Mouse (Mus musculus) bone marrow, adult 2 months (tissue): Measurements from ENCODE around the gene Alk. TPM values are rescaled to one million over a fixed set of nuclear protein-coding genes. Genes with fewer than 3 reads are reported as not detected.

ENCODE experiments used
- H3K27ac ChIP-seq: fragments of 200-500 bp; 2 replicates; pipeline ENCODE4 v1.5.1; 2012; ENCODE audit warnings: low read depth, mild to moderate bottlenecking, control low read depth, inconsistent platforms, low read length; ENCODE audit not compliant: control insufficient read depth, poor library complexity, insufficient read depth
- H3K4me1 ChIP-seq: fragments of 200-500 bp; 2 replicates; pipeline ENCODE4 v1.6.1; 2011; ENCODE audit warnings: low read length; ENCODE audit not compliant: control insufficient read depth, insufficient read depth
- H3K4me3 ChIP-seq: fragments of 200-500 bp; replicated peaks from 2 replicates; pipeline ENCODE3; 2011; ENCODE audit warnings: mild to moderate bottlenecking, low read depth, low read length, control low read depth; ENCODE audit not compliant: control insufficient read depth
- CTCF ChIP-seq: fragments of 200-500 bp; IDR thresholded peaks from 2 replicates; pipeline ENCODE4 v1.5.1; 2011; ENCODE audit warnings: low read length, control low read depth; ENCODE audit not compliant: control insufficient read depth, insufficient read depth
- POLR2A ChIP-seq: fragments of 200-500 bp; IDR thresholded peaks from 2 replicates; pipeline ENCODE4 v1.6.1; 2011; ENCODE audit warnings: low read depth, mild to moderate bottlenecking, control low read depth, low read length, borderline replicate concordance; ENCODE audit not compliant: control insufficient read depth
- WGBS: fragments of 180-500 bp; shearing (Covaris S2); methylation state at CpG from one replicate; pipeline ENCODE4 v1.1.7; 2018; 5-methylcytosine and 5-hydroxymethylcytosine counted together
- polyA plus RNA-seq: library from polyadenylated mRNA; stranded (reverse); fragments of >200 nt; gene quantifications from 2 replicates; pipeline ENCODE4 v1.2.4, GENCODE M21; 2011; ENCODE audit warnings: low replicate concordance; ENCODE audit not compliant: missing spikeins, insufficient read depth, insufficient read length

Gene Alk
- polyA plus RNA-seq, 1 experiment, result not detected

- TF ChIP-seq POLR2A (no peak), CTCF (no peak)
- Histone ChIP-seq H3K27ac (no peak overlapping the region), H3K4me3 (no peak overlapping the region), H3K4me1 (peaks cover 2% of the 10 kb centered on the region; the same call in 1 of the 2 replicates)
- 88% methylated on average over 9 of the region's 9 CpGs for WGBS
Measured at GRCm38 (mm10) chr17:72180200-72180599, 424.2 kb downstream of the Alk start.

GRCm38 (mm10) chr17:72179722-72180140 is 424.7 kb downstream of the Alk start:
- no peak overlapping the region for H3K4me3 ChIP-seq
- H3K27ac ChIP-seq, result no peak overlapping the region
- TF ChIP-seq POLR2A, result no peak
- TF ChIP-seq CTCF, result no peak
- 12% methylated on average over 14 of the region's 14 CpGs for WGBS
- H3K4me1 ChIP-seq, result peaks cover 2% of the 10 kb centered on the region; the same call in 1 of the 2 replicates

- TF ChIP-seq CTCF (no peak), POLR2A (no peak)
- no peak overlapping the region for H3K27ac ChIP-seq
- 89% methylated on average over 3 of the region's 3 CpGs for WGBS
- no peak overlapping the region for H3K4me3 ChIP-seq
- no peaks in the 10 kb centered on the region for H3K4me1 ChIP-seq
Measured at GRCm38 (mm10) chr17:72173778-72174177, 430.6 kb downstream of the Alk start.

GRCm38 (mm10) chr17:72168152-72168551 is 436.3 kb downstream of the Alk start:
- WGBS, result 72% methylated on average over 5 of the region's 5 CpGs
- no peak for TF ChIP-seq CTCF
- no peak for TF ChIP-seq POLR2A
- Histone ChIP-seq H3K27ac (no peak overlapping the region), H3K4me1 (no peaks in the 10 kb centered on the region), H3K4me3 (no peak overlapping the region)

GRCm38 (mm10) chr17:72158857-72159385 is 445.5 kb downstream of the Alk start:
- 9% methylated on average over 5 of the region's 5 CpGs for WGBS
- no peak overlapping the region for H3K4me3 ChIP-seq
- H3K4me1 ChIP-seq, result no peaks in the 10 kb centered on the region; the same call in 1 of the 2 replicates
- TF ChIP-seq CTCF (no peak), POLR2A (no peak)
- H3K27ac ChIP-seq, result no peak overlapping the region

- Histone ChIP-seq H3K4me1 (no peaks in the 10 kb centered on the region; the same call in 1 of the 2 replicates), H3K4me3 (no peak overlapping the region), H3K27ac (no peak overlapping the region)
- WGBS, result 45% methylated on average over 10 of the region's 10 CpGs
- TF ChIP-seq CTCF, result no peak
Measured at GRCm38 (mm10) chr17:72157830-72158629, 446.4 kb downstream of the Alk start.

DNA sequence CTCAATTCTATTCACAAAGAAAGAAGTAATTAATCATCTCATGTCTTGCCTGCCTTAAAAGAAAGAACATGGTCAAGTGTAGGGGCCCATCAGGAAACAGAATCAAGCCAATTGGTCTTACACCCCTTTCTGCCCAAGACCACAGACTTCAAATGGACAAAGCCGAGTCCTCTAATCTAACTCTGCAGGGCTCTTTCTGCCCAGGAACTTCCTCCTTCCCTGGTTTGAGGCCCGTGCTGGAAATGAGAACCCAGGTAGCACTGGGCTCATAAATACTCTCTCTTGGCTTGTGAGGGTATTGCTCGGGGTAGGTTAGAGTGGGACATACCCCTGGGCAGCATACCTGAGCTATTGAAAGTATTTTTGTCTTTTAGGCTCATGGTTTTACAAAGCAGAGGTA is 451.4 kb downstream of the Alk start:
- Histone ChIP-seq H3K4me3 (no peak overlapping the region), H3K27ac (no peak overlapping the region), H3K4me1 (no peaks in the 10 kb centered on the region; the same call in 1 of the 2 replicates)
- TF ChIP-seq CTCF, result no peak
- TF ChIP-seq POLR2A, result no peak
- 13% methylated on average over 3 of the region's 3 CpGs for WGBS

DNA sequence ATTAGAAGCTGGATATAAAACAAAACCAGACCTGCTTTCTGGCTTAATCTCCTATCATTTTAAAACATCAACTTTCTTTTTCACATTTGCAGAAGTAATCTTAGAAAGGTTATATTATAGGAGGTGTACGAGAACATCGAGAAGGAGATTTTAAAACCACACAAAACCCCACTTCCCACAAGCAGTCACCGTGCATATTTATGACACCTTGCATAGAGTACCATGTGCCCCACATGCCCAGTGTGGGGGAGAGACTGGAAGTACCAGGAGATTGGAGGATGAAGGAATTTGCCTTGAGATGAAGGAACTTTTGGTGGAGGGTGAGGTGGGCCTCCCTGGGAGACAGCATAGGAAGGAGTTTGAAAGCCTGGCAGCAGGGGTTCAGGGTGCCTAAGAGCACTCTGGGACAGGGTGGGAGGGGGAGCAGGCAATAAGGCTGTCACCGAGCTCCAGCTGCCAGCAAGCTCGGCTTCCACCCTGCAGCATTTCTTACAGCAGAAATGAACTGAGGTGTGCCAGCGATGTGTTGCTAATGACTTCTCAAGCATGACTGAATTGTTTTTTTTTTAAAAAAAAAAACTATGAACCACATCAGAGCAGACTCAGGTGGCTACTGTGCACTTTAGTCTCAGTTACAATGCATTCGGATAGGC is 459.4 kb downstream of the Alk start:
- 9% methylated on average over 7 of the region's 7 CpGs for WGBS
- no peak for TF ChIP-seq POLR2A
- TF ChIP-seq CTCF, result no peak
- no peak overlapping the region for H3K4me3 ChIP-seq
- H3K27ac ChIP-seq, result no peak overlapping the region
- no peaks in the 10 kb centered on the region for H3K4me1 ChIP-seq
